Mouse (Mus musculus) forebrain, embryonic 13.5 days (tissue): ENCODE measurements around the gene Ndufa4l2. TPM values are rescaled to one million over a fixed set of nuclear protein-coding genes. Genes with fewer than 3 reads are reported as not detected.

Experiments used
- ATAC-seq: fragments of 200-750 bp; cut with Nextera tagmentation; 2 replicates; pipeline ENCODE4 v1.8.0; 2017
- H3K27ac ChIP-seq: fragments of 300-500 bp; sonication (generic); 2 replicates; pipeline ENCODE4 v1.5.1; 2015; ENCODE audit warnings: inconsistent platforms, mild to moderate bottlenecking, moderate library complexity
- H3K27me3 ChIP-seq: fragments of 300-500 bp; sonication (generic); 2 replicates; pipeline ENCODE4 v1.6.1; 2015; ENCODE audit warnings: mild to moderate bottlenecking, inconsistent platforms
- H3K36me3 ChIP-seq: fragments of 300-500 bp; sonication (generic); 2 replicates; pipeline ENCODE4 v1.6.1; 2015; ENCODE audit warnings: mild to moderate bottlenecking, inconsistent platforms; ENCODE audit not compliant: poor library complexity, severe bottlenecking
- H3K4me1 ChIP-seq: fragments of 300-500 bp; sonication (generic); 2 replicates; pipeline ENCODE4 v1.6.1; 2015; ENCODE audit warnings: inconsistent platforms
- H3K4me2 ChIP-seq: fragments of 300-500 bp; sonication (generic); 2 replicates; pipeline ENCODE4 v1.6.1; 2015; ENCODE audit warnings: inconsistent platforms, mild to moderate bottlenecking, moderate library complexity
- H3K4me3 ChIP-seq: fragments of 300-500 bp; sonication (generic); 2 replicates; pipeline ENCODE4 v1.5.1; 2015; ENCODE audit warnings: mild to moderate bottlenecking, inconsistent platforms
- H3K9ac ChIP-seq: fragments of 300-500 bp; sonication (generic); 2 replicates; pipeline ENCODE4 v1.6.1; 2015; ENCODE audit warnings: mild to moderate bottlenecking, inconsistent platforms
- H3K9me3 ChIP-seq: fragments of 300-500 bp; sonication (generic); replicated peaks from 2 replicates; pipeline ENCODE4 v1.6.1; 2016; ENCODE audit warnings: inconsistent platforms
- WGBS: fragments of 180-500 bp; shearing (Covaris S2); methylation state at CpG from one replicate; pipeline ENCODE4 v1.1.7; 2015; 5-methylcytosine and 5-hydroxymethylcytosine counted together
- polyA plus RNA-seq: library from polyadenylated mRNA; unstranded; fragments of >200 nt; fragmentation: Nextera tagmentation; extraction: Ambion mirVana; gene quantifications from 2 replicates; pipeline ENCODE4 v1.2.1, GENCODE M21; 2015

Gene Ndufa4l2
- polyA plus RNA-seq, 1 experiment from 2014 or later, result 11.9 TPM

GRCm38 (mm10) chr10:127549892-127550291, 35.1 kb downstream of the Ndufa4l2 start:
- 93% methylated on average over 17 of the region's 17 CpGs for WGBS
- ATAC-seq, result no peak
- peaks cover 100% of the 10 kb centered on the region for H3K36me3 ChIP-seq

GRCm38 (mm10) chr10:127555703-127556102, 40.9 kb downstream of the Ndufa4l2 start:
- H3K36me3 ChIP-seq, result peaks cover 100% of the 10 kb centered on the region
- WGBS, result 70% methylated on average over 18 of the region's 18 CpGs

More at GRCm38 (mm10) chr10:127549892-127550291, 35.1 kb downstream of the Ndufa4l2 start:
- Histone ChIP-seq H3K27ac (no peak overlapping the region), H3K4me3 (no peak overlapping the region), H3K4me1 (no peaks in the 10 kb centered on the region), H3K9me3 (no peaks in the 10 kb centered on the region), H3K27me3 (no peaks in the 10 kb centered on the region), H3K4me2 (no peak overlapping the region), H3K9ac (no peak overlapping the region)

GRCm38 (mm10) chr10:127557397-127557796, 42.6 kb downstream of the Ndufa4l2 start:
- no peak overlapping the region for H3K27ac ChIP-seq
- no peaks in the 10 kb centered on the region for H3K4me1 ChIP-seq
- H3K36me3 ChIP-seq, result peaks cover 100% of the 10 kb centered on the region
- H3K9ac ChIP-seq, result no peak overlapping the region
- no peak overlapping the region for H3K4me3 ChIP-seq
- no peaks in the 10 kb centered on the region for H3K9me3 ChIP-seq
- no peaks in the 10 kb centered on the region for H3K27me3 ChIP-seq
- WGBS, result 92% methylated on average over 13 of the region's 13 CpGs
- no peak overlapping the region for H3K4me2 ChIP-seq
- ATAC-seq, result no peak

More at GRCm38 (mm10) chr10:127555703-127556102, 40.9 kb downstream of the Ndufa4l2 start:
- H3K4me2 ChIP-seq, result no peak overlapping the region
- no peaks in the 10 kb centered on the region for H3K9me3 ChIP-seq
- no peak overlapping the region for H3K4me3 ChIP-seq
- H3K9ac ChIP-seq, result no peak overlapping the region
- no peak for ATAC-seq
- H3K27ac ChIP-seq, result no peak overlapping the region
- no peaks in the 10 kb centered on the region for H3K4me1 ChIP-seq
- H3K27me3 ChIP-seq, result no peaks in the 10 kb centered on the region

- Histone ChIP-seq H3K4me3 (no peak overlapping the region), H3K4me1 (no peaks in the 10 kb centered on the region), H3K4me2 (no peak overlapping the region), H3K36me3 (peaks cover 96% of the 10 kb centered on the region), H3K27me3 (no peaks in the 10 kb centered on the region), H3K27ac (no peak overlapping the region), H3K9me3 (no peaks in the 10 kb centered on the region), H3K9ac (no peak overlapping the region)
- no peak for ATAC-seq
Observed at GRCm38 (mm10) chr10:127561145-127561544, 46.4 kb downstream of the Ndufa4l2 start.

GRCm38 (mm10) chr10:127563840-127564239, 49.1 kb downstream of the Ndufa4l2 start:
- Histone ChIP-seq H3K9ac (no peak overlapping the region), H3K4me2 (no peak overlapping the region), H3K27me3 (no peaks in the 10 kb centered on the region), H3K9me3 (no peaks in the 10 kb centered on the region), H3K27ac (no peak overlapping the region), H3K4me1 (no peaks in the 10 kb centered on the region), H3K4me3 (no peak overlapping the region), H3K36me3 (peaks cover 93% of the 10 kb centered on the region)
- no peak for ATAC-seq
- 87% methylated on average over 8 of the region's 8 CpGs for WGBS

- H3K27me3 ChIP-seq, result no peaks in the 10 kb centered on the region
- H3K9ac ChIP-seq, result no peak overlapping the region
- no peak for ATAC-seq
- no peak overlapping the region for H3K4me2 ChIP-seq
- no peaks in the 10 kb centered on the region for H3K4me1 ChIP-seq
- no peak overlapping the region for H3K4me3 ChIP-seq
- peaks cover 93% of the 10 kb centered on the region for H3K36me3 ChIP-seq
- WGBS, result 68% methylated on average over 13 of the region's 13 CpGs
- H3K27ac ChIP-seq, result no peak overlapping the region
- no peaks in the 10 kb centered on the region for H3K9me3 ChIP-seq
Observed at GRCm38 (mm10) chr10:127564301-127564700, 49.5 kb downstream of the Ndufa4l2 start.

Other genes with a start within 250 kb of the Ndufa4l2 start
- 262 and 282 TPM in 2 replicates for gene Dctn2, start 248.6 kb upstream of the Ndufa4l2 start, polyA plus RNA-seq
- 13.6 and 16.7 TPM in 2 replicates for gene Mbd6, start 225.9 kb upstream of the Ndufa4l2 start, polyA plus RNA-seq
- gene Mars, start 203.2 kb upstream of the Ndufa4l2 start, polyA plus RNA-seq, result 137 and 138 TPM in 2 replicates
- 0.39 and 0.72 TPM in 2 replicates for gene Arhgap9, start 193.0 kb upstream of the Ndufa4l2 start, polyA plus RNA-seq
- gene Gli1, start 173.0 kb upstream of the Ndufa4l2 start, polyA plus RNA-seq, result 1.1 and 2.1 TPM in 2 replicates
- gene Inhbe, start 160.6 kb upstream of the Ndufa4l2 start, polyA plus RNA-seq, result 0.03 and 0.06 TPM in 2 replicates
- gene Inhbc, start 144.5 kb upstream of the Ndufa4l2 start, polyA plus RNA-seq, result not detected in 2 replicates
- 35.7 and 39.3 TPM in 2 replicates for gene R3hdm2, start 134.6 kb upstream of the Ndufa4l2 start, polyA plus RNA-seq
- gene Stac3, start 13.3 kb upstream of the Ndufa4l2 start, polyA plus RNA-seq, result 1.0 and 1.1 TPM in 2 replicates
- gene Shmt2, start 7.5 kb downstream of the Ndufa4l2 start, polyA plus RNA-seq, result 89.6 and 91.5 TPM in 2 replicates
- 36.8 and 50.7 TPM in 2 replicates for gene Nxph4, start 19.6 kb downstream of the Ndufa4l2 start, polyA plus RNA-seq
- gene Lrp1, start 106.2 kb downstream of the Ndufa4l2 start, polyA plus RNA-seq, result 65.1 and 74.7 TPM in 2 replicates
- 2.6 and 2.7 TPM in 2 replicates for gene Stat6, start 128.0 kb downstream of the Ndufa4l2 start, polyA plus RNA-seq
- 6.7 and 7.0 TPM in 2 replicates for gene Nemp1, start 151.9 kb downstream of the Ndufa4l2 start, polyA plus RNA-seq
- gene Nab2, start 153.6 kb downstream of the Ndufa4l2 start, polyA plus RNA-seq, result 1.6 and 2.0 TPM in 2 replicates
- gene Myo1a, start 190.2 kb downstream of the Ndufa4l2 start, polyA plus RNA-seq, result 0.60 and 0.83 TPM in 2 replicates
- gene Tac2, start 209.5 kb downstream of the Ndufa4l2 start, polyA plus RNA-seq, result 0.35 TPM in 1 of 2 replicates, not detected in the other
- 4.3 TPM in 2 replicates for gene Zbtb39, start 224.6 kb downstream of the Ndufa4l2 start, polyA plus RNA-seq
- 0.39 and 0.48 TPM in 2 replicates for gene Gpr182, start 236.8 kb downstream of the Ndufa4l2 start, polyA plus RNA-seq
- gene Rdh1, start 244.8 kb downstream of the Ndufa4l2 start, polyA plus RNA-seq, result not detected in 2 replicates
- gene Rdh16f1, start 244.8 kb downstream of the Ndufa4l2 start, polyA plus RNA-seq, result not detected in 2 replicates